In the genomic region with DNA sequence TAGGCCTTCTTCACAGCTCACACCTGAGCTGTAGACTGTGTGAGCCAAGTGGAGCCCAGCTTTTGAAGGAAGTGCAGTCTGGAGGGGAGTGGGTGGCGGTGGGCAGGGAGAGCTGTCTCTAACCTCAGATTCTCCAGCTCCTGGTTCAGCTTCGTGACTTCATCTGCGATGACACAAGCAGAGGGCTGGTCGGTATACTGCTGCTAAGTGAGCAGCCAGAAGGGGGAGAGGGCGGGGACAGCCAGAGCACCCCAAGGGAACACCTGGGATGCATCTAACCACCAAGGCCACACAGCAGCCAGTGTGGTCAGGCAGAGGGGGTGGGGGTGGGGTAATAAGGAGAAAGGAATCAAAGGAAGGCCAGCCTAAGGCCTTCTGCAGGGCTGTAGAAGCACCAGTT, we compare ENCODE assay signal across 10 mouse cellular contexts. TPM values are rescaled to one million over a fixed set of nuclear protein-coding genes. Genes with fewer than 3 reads are reported as not detected.
DNase-seq lines count a peak whose midpoint lies in the region; ATAC-seq and TF ChIP-seq lines count a peak whose summit lies in the region.
"Had no signal": no experiment of that assay in that cellular context is flagged by ENCODE, and none has a peak within 500 bp of the region (broad histone marks: within the 10 kb centered on the region; RNA-seq: fewer than 3 reads in every experiment).

No protein-coding gene starts in this region.

- POLR2A ChIA-PET in Patski (lab: Charles Lee): no interaction called here

- H3K36me3 ChIP-seq in kidney, adult 2 months (ENCODE audit: control insufficient read depth, insufficient read depth, low read length): no peaks in the 10 kb centered on the region
- no peaks in the 10 kb centered on the region for H3K36me3 ChIP-seq in small intestine, adult 2 months (ENCODE audit: control insufficient read depth, insufficient read depth, low read length)
- H3K36me3 ChIP-seq in midbrain, embryonic 15.5 days (replicated peaks): no peaks in the 10 kb centered on the region
- H3K36me3 ChIP-seq: hindbrain, embryonic 15.5 days; midbrain, embryonic 12.5 days had no signal

- DNase-seq in kidney, adult 2 months: no peak
- DNase-seq in kidney, adult 8-10 months: no peak
- peak; percentile 28 for DNase-seq in CD4-positive helper T cell, adult 2 months (ENCODE audit: low read depth, low spot score)
- no peak for DNase-seq in Patski (ENCODE audit: low read depth, low spot score)
- no peak for DNase-seq in natural killer cell, adult 2 months (ENCODE audit: low spot score in 2 of 2)
- no peak for DNase-seq in retina, postnatal 1 day

- no peak overlapping the region for H3K9ac ChIP-seq in midbrain, embryonic 15.5 days
- H3K9ac ChIP-seq: hindbrain, embryonic 15.5 days; midbrain, embryonic 12.5 days had no signal

- peak overlapping the region; percentile 40; the same call in 1 of the 2 replicates for H3K4me3 ChIP-seq in kidney, adult 2 months (ENCODE audit: insufficient read depth, low read depth, low read length)
- peak overlapping the region; percentile 11 for H3K4me3 ChIP-seq in small intestine, adult 2 months (ENCODE audit: low read depth, low read length)
- no peak overlapping the region for H3K4me3 ChIP-seq in midbrain, embryonic 15.5 days
- H3K4me3 ChIP-seq: hindbrain, embryonic 15.5 days; midbrain, embryonic 12.5 days had no signal

- no peak for TF ChIP-seq POLR2A in kidney, adult 2 months (IDR thresholded peaks at IDR 0.05; ENCODE audit: low read depth, low read length)
- no peak for TF ChIP-seq POLR2A in small intestine, adult 2 months (IDR thresholded peaks at IDR 0.05; ENCODE audit: low read depth, low read length)

- H3K4me1 ChIP-seq in kidney, adult 2 months (ENCODE audit: control insufficient read depth, insufficient read depth, low read length): 0 out of 2 replicates have a peak, but pooled peaks cover 4% of the 10 kb centered on the region
- peaks cover 8% of the 10 kb centered on the region for H3K4me1 ChIP-seq in small intestine, adult 2 months (ENCODE audit: control insufficient read depth, insufficient read depth, insufficient read length, low read length)
- peaks cover 8% of the 10 kb centered on the region for H3K4me1 ChIP-seq in midbrain, embryonic 15.5 days

- no peak overlapping the region for H3K4me2 ChIP-seq in midbrain, embryonic 15.5 days
- H3K4me2 ChIP-seq: hindbrain, embryonic 15.5 days; midbrain, embryonic 12.5 days had no signal

- no peak for TF ChIP-seq CTCF in kidney, adult 2 months (conservative IDR thresholded peaks at IDR 0.05; ENCODE audit: insufficient read depth, insufficient read length, low read depth, low read length)
- TF ChIP-seq CTCF in Patski (IDR thresholded peaks at IDR 0.05): no peak
- no peak for TF ChIP-seq CTCF in small intestine, adult 2 months (IDR thresholded peaks at IDR 0.05; ENCODE audit: extremely low read depth, insufficient read length, insufficient replicate concordance, low read depth, low read length)

- H3K27ac ChIP-seq in kidney, adult 2 months (ENCODE audit: insufficient read depth, low read depth, low read length): no peak overlapping the region
- H3K27ac ChIP-seq in small intestine, adult 2 months (ENCODE audit: insufficient read depth, low read depth, low read length): no peak overlapping the region
- no peak overlapping the region for H3K27ac ChIP-seq in midbrain, embryonic 15.5 days
- H3K27ac ChIP-seq: hindbrain, embryonic 15.5 days; midbrain, embryonic 12.5 days had no signal

- H3K9me3 ChIP-seq in midbrain, embryonic 15.5 days: no peaks in the 10 kb centered on the region
- H3K9me3 ChIP-seq: hindbrain, embryonic 15.5 days; midbrain, embryonic 12.5 days had no signal

- H3K27me3 ChIP-seq in kidney, adult 2 months (replicated peaks; ENCODE audit: control insufficient read depth, insufficient read depth, low read length): no peaks in the 10 kb centered on the region
- H3K27me3 ChIP-seq in Patski: no peaks in the 10 kb centered on the region
- H3K27me3 ChIP-seq in small intestine, adult 2 months (ENCODE audit: control insufficient read depth, insufficient read depth, low read length): no peaks in the 10 kb centered on the region
- peaks cover 20% of the 10 kb centered on the region for H3K27me3 ChIP-seq in midbrain, embryonic 15.5 days (replicated peaks)

- 87% methylated on average over 5 of the region's 5 CpGs for WGBS in kidney, adult 2 months
- 82% methylated on average over 5 of the region's 5 CpGs for WGBS in small intestine, adult 2 months
- WGBS in midbrain, embryonic 15.5 days: 73% methylated on average over 5 of the region's 5 CpGs

- ATAC-seq in Patski: peak; percentile 14
- ATAC-seq in midbrain, embryonic 15.5 days (replicated peaks): no peak

- in situ Hi-C loops in Patski (cut with MboI; ENCODE audit: low pct_unique_long_range_greater_than_20kb): no loop called here

- CTCF ChIA-PET in Patski (lab: Charles Lee): interaction anchor here (0.5 to 3.8 kb wide), 3 partner anchors 14 to 125 kb away, joined by 3 to 16 read pairs (median 3); no protein-coding TSS in a partner anchor

RNA-seq across cellular contexts. Expression of gene Bst2, which starts 1.6 kb away (rescaled TPM):
- polyA plus RNA-seq in kidney, adult 2 months (2012; rRNA removed): 167 and 184 TPM in 2 replicates
- polyA plus RNA-seq in Patski (2021): 141 TPM
- 126 and 242 TPM in 2 replicates for polyA plus RNA-seq in small intestine, adult 2 months (2012; rRNA removed)
- 11.5 and 18.0 TPM in 2 replicates for polyA plus RNA-seq in midbrain, embryonic 15.5 days (2015; fragmentation: Nextera tagmentation; extraction: Ambion mirVana)

RNA-seq across cellular contexts. Expression of gene Mvb12a, which starts 7.1 kb away (rescaled TPM):
- polyA plus RNA-seq in kidney, adult 2 months (2012; rRNA removed): 136 and 164 TPM in 2 replicates
- polyA plus RNA-seq in Patski (2021): 103 TPM
- polyA plus RNA-seq in small intestine, adult 2 months (2012; rRNA removed): 180 and 251 TPM in 2 replicates
- polyA plus RNA-seq in midbrain, embryonic 15.5 days (2015; fragmentation: Nextera tagmentation; extraction: Ambion mirVana): 61.6 and 62.2 TPM in 2 replicates

RNA-seq across cellular contexts. Expression of gene Ccdc194, which starts 10.2 kb away (rescaled TPM):
- polyA plus RNA-seq in kidney, adult 2 months (2012; rRNA removed): 0.09 TPM in 1 of 2 replicates, not detected in the other
- polyA plus RNA-seq in Patski (2021): 0.08 TPM
- not detected in 2 replicates for polyA plus RNA-seq in small intestine, adult 2 months (2012; rRNA removed)
- polyA plus RNA-seq in midbrain, embryonic 15.5 days (2015; fragmentation: Nextera tagmentation; extraction: Ambion mirVana): 0.09 and 0.15 TPM in 2 replicates

RNA-seq across cellular contexts. Expression of gene Tmem221, which starts 23.0 kb away (rescaled TPM):
- 7.8 and 8.4 TPM in 2 replicates for polyA plus RNA-seq in kidney, adult 2 months (2012; rRNA removed)
- 3.4 TPM for polyA plus RNA-seq in Patski (2021)
- polyA plus RNA-seq in small intestine, adult 2 months (2012; rRNA removed): 0.62 and 3.3 TPM in 2 replicates
- polyA plus RNA-seq in midbrain, embryonic 15.5 days (2015; fragmentation: Nextera tagmentation; extraction: Ambion mirVana): 0.13 TPM in 1 of 2 replicates, not detected in the other

RNA-seq across cellular contexts. Expression of gene Plvap, which starts 24.1 kb away (rescaled TPM):
- polyA plus RNA-seq in kidney, adult 2 months (2012; rRNA removed): 502 and 542 TPM in 2 replicates
- polyA plus RNA-seq in Patski (2021): 0.21 TPM
- 182 and 329 TPM in 2 replicates for polyA plus RNA-seq in small intestine, adult 2 months (2012; rRNA removed)
- 5.2 and 5.6 TPM in 2 replicates for polyA plus RNA-seq in midbrain, embryonic 15.5 days (2015; fragmentation: Nextera tagmentation; extraction: Ambion mirVana)
